In the genomic region with DNA sequence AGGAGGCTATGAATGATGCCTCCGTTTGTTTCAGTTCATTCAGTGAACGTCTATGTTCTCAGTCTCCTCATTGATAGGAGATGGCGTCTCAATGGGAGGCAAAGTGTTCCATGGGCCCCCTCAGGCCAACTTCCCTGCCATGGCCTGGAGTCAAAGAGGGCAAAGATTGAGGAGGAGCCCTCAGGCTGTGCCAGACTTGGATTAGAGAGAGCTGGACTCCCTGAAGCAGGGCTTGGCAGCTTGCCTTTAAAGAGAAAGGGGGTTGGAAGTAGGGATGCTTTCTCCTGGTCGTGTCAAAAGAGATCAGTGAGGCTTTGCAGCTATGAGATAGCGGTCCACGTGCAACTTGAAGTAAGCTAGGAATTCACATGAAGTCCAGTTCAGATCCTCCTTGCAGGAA, we compare ENCODE assay signal across 15 mouse cellular contexts.
A peak's percentile ranks its signal among the peaks of the same experiment; 100 is the strongest.
DNase-seq lines count a peak whose midpoint lies in the region; ATAC-seq and TF ChIP-seq lines count a peak whose summit lies in the region.
"Had no signal": no experiment of that assay in that cellular context is flagged by ENCODE, and none has a peak within 500 bp of the region (broad histone marks: within the 10 kb centered on the region; RNA-seq: fewer than 3 reads in every experiment).

No protein-coding gene starts in this region.

- H3K27me3 ChIP-seq in kidney, embryonic 14.5 days (ENCODE audit: control insufficient read depth, insufficient read depth, low read length): no peaks in the 10 kb centered on the region
- no peaks in the 10 kb centered on the region for H3K27me3 ChIP-seq in midbrain, postnatal 0 days (ENCODE audit: insufficient read depth, low read length)
- H3K27me3 ChIP-seq in midbrain, embryonic 15.5 days (replicated peaks): no peaks in the 10 kb centered on the region
- H3K27me3 ChIP-seq: embryonic facial prominence, embryonic 12.5 days; heart, embryonic 15.5 days; limb, embryonic 13.5 days; midbrain, embryonic 13.5 days had no signal

- TF ChIP-seq CTCF in midbrain, postnatal 0 days (IDR thresholded peaks at IDR 0.05): no peak

- peaks cover 18% of the 10 kb centered on the region for H3K4me1 ChIP-seq in kidney, embryonic 14.5 days (ENCODE audit: control insufficient read depth, insufficient read depth, low read length)
- H3K4me1 ChIP-seq in midbrain, postnatal 0 days (ENCODE audit: insufficient read depth, low read length): no peaks in the 10 kb centered on the region
- H3K4me1 ChIP-seq in midbrain, embryonic 15.5 days: no peaks in the 10 kb centered on the region
- H3K4me1 ChIP-seq: midbrain, embryonic 13.5 days had no signal

- H3K4me3 ChIP-seq in kidney, embryonic 14.5 days (ENCODE audit: low read length): no peak overlapping the region
- no peak overlapping the region for H3K4me3 ChIP-seq in midbrain, postnatal 0 days (ENCODE audit: low read depth, low read length)
- H3K4me3 ChIP-seq in midbrain, embryonic 15.5 days: no peak overlapping the region
- H3K4me3 ChIP-seq: embryonic facial prominence, embryonic 12.5 days; heart, embryonic 15.5 days; limb, embryonic 13.5 days; midbrain, embryonic 13.5 days had no signal

- H3K9ac ChIP-seq in kidney, embryonic 14.5 days (ENCODE audit: low read depth, low read length): no peak overlapping the region
- no peak overlapping the region for H3K9ac ChIP-seq in midbrain, postnatal 0 days (replicated peaks; ENCODE audit: low read length, poor library complexity, severe bottlenecking)
- no peak overlapping the region for H3K9ac ChIP-seq in midbrain, embryonic 15.5 days
- H3K9ac ChIP-seq: embryonic facial prominence, embryonic 12.5 days; heart, embryonic 15.5 days; limb, embryonic 13.5 days; liver, postnatal 0 days; midbrain, embryonic 13.5 days had no signal

- no peaks in the 10 kb centered on the region for H3K9me3 ChIP-seq in kidney, embryonic 14.5 days (ENCODE audit: control insufficient read depth, low read length)
- H3K9me3 ChIP-seq in midbrain, postnatal 0 days (ENCODE audit: low read length): no peaks in the 10 kb centered on the region
- no peaks in the 10 kb centered on the region for H3K9me3 ChIP-seq in midbrain, embryonic 15.5 days
- H3K9me3 ChIP-seq: embryonic facial prominence, embryonic 12.5 days; heart, embryonic 15.5 days; limb, embryonic 13.5 days; midbrain, embryonic 13.5 days had no signal

- H3K36me3 ChIP-seq in kidney, embryonic 14.5 days (ENCODE audit: control insufficient read depth, insufficient read depth, low read length): no peaks in the 10 kb centered on the region
- H3K36me3 ChIP-seq in midbrain, postnatal 0 days (ENCODE audit: insufficient read depth, low read length): no peaks in the 10 kb centered on the region
- H3K36me3 ChIP-seq in midbrain, embryonic 15.5 days (replicated peaks): no peaks in the 10 kb centered on the region
- H3K36me3 ChIP-seq: embryonic facial prominence, embryonic 12.5 days; heart, embryonic 15.5 days; limb, embryonic 13.5 days; midbrain, embryonic 13.5 days had no signal

- DNase-seq in cerebellum, postnatal 14 days: peak; percentile 43 to 44
- no peak for DNase-seq in cerebellum, postnatal 36 days
- peak; percentile 35 for DNase-seq in kidney, adult 11 months
- peak; percentile 40 for DNase-seq in midbrain, postnatal 0 days (ENCODE audit: low spot score)
- peak; percentile 68 to 69 for DNase-seq in kidney, postnatal 36 days
- DNase-seq: gastrocnemius, postnatal 25 days; liver, postnatal 0 days had no signal

- H3K4me2 ChIP-seq in kidney, embryonic 14.5 days (replicated peaks; ENCODE audit: low read depth, low read length): no peak overlapping the region
- no peak overlapping the region for H3K4me2 ChIP-seq in midbrain, postnatal 0 days (ENCODE audit: low read depth, low read length, poor library complexity, severe bottlenecking)
- H3K4me2 ChIP-seq in midbrain, embryonic 15.5 days: no peak overlapping the region
- H3K4me2 ChIP-seq: embryonic facial prominence, embryonic 12.5 days; heart, embryonic 15.5 days; limb, embryonic 13.5 days; midbrain, embryonic 13.5 days had no signal

- H3K27ac ChIP-seq in kidney, embryonic 14.5 days (ENCODE audit: low read depth, low read length): no peak overlapping the region
- no peak overlapping the region for H3K27ac ChIP-seq in midbrain, postnatal 0 days (ENCODE audit: low read depth, low read length)
- H3K27ac ChIP-seq in midbrain, embryonic 15.5 days: no peak overlapping the region
- H3K27ac ChIP-seq: embryonic facial prominence, embryonic 12.5 days; heart, embryonic 15.5 days; limb, embryonic 13.5 days; macrophage; midbrain, embryonic 13.5 days had no signal

- WGBS in kidney, embryonic 14.5 days: 87% methylated on average over 6 of the region's 6 CpGs
- WGBS in midbrain, postnatal 0 days: 65% methylated on average over 6 of the region's 6 CpGs
- 83% methylated on average over 6 of the region's 6 CpGs for WGBS in midbrain, embryonic 15.5 days

- ATAC-seq in kidney, embryonic 14.5 days (ENCODE audit: low FRiP score, low TSS enrichment): no peak
- ATAC-seq in midbrain, postnatal 0 days (ENCODE audit: low FRiP score): no peak
- ATAC-seq in midbrain, embryonic 15.5 days (replicated peaks): no peak
- ATAC-seq: hindbrain, embryonic 16.5 days; midbrain, embryonic 13.5 days had no signal

Comparison
In these comparisons a context has a peak if more than half of its experiments do, and no peak if none do; other contexts are left out.
1. DNase-seq: peak in cerebellum, postnatal 14 days (2 of 2), kidney, adult 11 months (single experiment), midbrain, postnatal 0 days (single experiment) and kidney, postnatal 36 days (2 of 2); none in cerebellum, postnatal 36 days (0 of 2).